Mouse (Mus musculus) retina, embryonic 14.5 days (tissue): ENCODE measurements around the gene Gm7138.
"Not testable (repeated sequence)": the region's sequence is repeated elsewhere in the genome, so short reads cannot be mapped to it uniquely, and the experiment has no call there.

Source experiments
- DNase-seq: peaks from one replicate; pipeline ENCODE4 v3.0.0-alpha.2; 2015; ENCODE audit warnings: low spot score

The Gm7138 gene

DNA sequence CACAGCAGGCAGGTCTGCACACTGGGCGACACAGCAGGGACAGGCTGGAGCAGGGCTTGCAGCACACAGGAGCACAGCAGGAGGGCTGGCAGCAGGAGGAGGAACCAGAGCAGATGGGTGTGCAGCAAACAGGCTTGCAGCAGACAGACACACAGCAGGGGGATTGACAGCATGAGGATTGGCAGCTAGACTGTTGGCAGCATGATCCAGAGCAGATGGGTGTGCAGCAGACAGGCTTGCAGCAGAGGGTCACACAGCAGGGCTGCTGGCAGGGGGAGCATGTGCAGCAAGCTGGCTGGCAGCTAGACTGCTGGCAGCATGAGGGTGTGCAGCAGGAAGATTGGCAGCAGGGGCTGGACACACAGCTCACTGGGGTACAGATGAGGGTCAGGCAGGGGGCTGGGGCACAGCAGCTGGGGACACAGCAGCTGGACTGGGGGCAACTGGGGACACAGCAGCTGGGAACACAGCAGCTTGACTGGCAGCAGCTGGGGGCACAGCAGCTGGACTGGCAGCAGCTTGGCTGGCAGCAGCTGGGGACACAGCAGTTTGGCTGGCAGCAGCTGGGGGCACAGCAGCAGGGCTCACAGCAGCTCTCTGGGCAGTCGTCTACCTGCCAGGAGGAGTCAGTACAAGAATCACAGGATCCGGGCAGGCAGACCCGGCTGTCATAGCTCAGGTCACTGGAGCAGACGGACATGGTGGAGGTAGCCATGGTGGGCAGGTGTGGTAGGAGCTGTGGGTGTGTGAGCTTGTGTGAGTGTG is 34.6 kb downstream of the Gm7138 start, which contains the start of gene Gm18596:
Gene Gm18596, minus strand, starts transcription at position 715 of the 765 bp plus-strand sequence.
- not testable (repeated sequence) for DNase-seq

DNA sequence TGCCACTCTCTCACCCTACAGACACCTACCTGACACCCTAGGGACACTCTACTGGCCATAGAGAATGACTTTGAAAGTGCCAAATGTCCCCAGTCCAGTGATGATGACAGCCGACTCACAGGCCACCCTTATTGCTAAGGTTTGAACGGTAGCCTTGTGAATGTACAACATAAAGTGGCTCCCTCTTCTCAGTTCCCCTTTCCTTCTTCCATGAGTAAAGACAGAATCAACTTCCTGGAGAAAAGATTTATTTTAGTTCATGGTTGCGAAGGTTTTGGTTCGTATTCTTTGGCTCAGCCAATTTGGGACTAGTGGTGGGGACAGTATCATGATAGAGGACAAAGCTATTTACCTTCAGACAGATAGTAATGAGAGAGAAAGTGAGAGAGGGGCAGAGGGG is 37.8 kb downstream of the Gm7138 start:
- DNase-seq: no peak

DNA sequence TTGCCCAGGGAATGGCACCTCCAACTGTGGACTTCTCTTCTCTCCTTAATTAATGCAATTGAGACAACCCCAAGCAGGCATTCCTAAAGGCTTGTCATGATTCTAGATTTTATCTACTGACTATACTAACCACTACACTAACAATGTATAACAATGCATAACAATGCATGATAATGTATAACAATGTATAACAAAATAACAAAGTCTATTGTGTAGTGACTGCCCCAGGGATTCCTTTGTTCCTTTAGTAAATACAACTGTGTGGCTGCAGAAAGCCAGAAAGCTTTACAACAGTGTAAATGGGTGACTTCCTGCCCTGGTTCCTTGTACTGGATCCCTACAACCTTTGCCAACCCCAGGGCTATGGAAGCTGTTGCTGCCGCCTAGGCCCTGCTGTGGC is 40.8 kb downstream of the Gm7138 start:
- DNase-seq: no peak

DNA sequence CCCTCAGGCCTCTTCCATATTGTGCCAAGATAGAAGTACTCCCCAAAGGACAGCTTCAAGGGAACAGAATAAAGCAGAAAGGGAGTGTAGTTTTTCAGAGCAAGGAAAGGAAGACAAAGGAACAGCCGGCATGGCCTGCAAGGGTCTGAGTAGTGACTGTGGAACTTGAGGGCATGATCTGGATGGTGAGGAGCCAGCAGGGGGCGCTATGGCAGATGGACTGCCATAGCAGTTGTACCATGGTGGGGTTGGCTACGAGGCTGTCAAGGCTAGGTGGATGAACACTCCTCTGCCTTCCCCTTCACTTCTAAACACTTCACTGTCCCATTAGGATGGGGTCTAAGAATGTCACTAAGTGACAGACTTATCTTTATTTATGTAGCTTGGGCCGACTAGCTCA is 47.5 kb downstream of the Gm7138 start:
- DNase-seq: peak; percentile 43

DNA sequence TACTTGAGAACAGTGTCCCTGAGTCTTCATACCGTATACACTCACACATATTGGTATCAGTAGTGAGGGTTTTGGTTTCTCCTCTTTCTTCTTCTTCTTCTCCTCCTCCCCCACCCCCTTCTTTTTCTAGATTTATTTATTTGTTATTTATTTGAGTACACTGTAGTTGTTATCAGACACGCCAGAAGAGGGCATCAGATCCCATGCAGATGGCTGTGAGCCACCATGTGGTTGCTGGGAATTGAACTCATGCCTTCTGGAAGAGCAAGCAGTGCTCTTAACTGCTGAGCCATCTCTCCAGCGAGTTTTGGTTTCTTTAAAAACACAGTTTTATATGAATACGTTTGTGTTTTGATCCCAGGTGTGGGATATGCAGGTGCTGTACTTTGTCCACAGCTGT is 48.5 kb downstream of the Gm7138 start:
- peak; percentile 13 for DNase-seq
